Mouse (Mus musculus) megakaryocyte, embryonic 14.5 days (primary cell): ENCODE data around the gene Tmem267. TPM values are rescaled to one million over a fixed set of nuclear protein-coding genes. Genes with fewer than 3 reads are reported as not detected.

Source experiments
- H3K27me3 ChIP-seq: replicated peaks from 2 replicates; pipeline ENCODE3; 2012; ENCODE audit warnings: inconsistent platforms
- H3K36me3 ChIP-seq: replicated peaks from 2 replicates; pipeline ENCODE3; 2012; ENCODE audit warnings: low read length, inconsistent platforms, mixed read lengths
- H3K4me1 ChIP-seq: 2 replicates; pipeline ENCODE4 v1.6.1; 2012; ENCODE audit warnings: inconsistent platforms
- H3K4me3 ChIP-seq: replicated peaks from 2 replicates; pipeline ENCODE3; 2012; ENCODE audit warnings: moderate library complexity, mild to moderate bottlenecking, inconsistent platforms
- H3K9me3 ChIP-seq: 2 replicates; pipeline ENCODE4 v1.6.1; 2012; ENCODE audit warnings: inconsistent platforms
- FLI1 ChIP-seq: IDR thresholded peaks from 2 replicates; pipeline ENCODE4 v1.6.1; 2012; ENCODE audit warnings: low read length, inconsistent platforms, mixed read lengths
- GATA1 ChIP-seq: IDR thresholded peaks from 3 replicates; pipeline ENCODE4 v1.6.1; 2012; ENCODE audit warnings: mixed read lengths, low read length, inconsistent platforms, borderline replicate concordance
- polyA plus RNA-seq: library from polyadenylated mRNA; stranded (reverse); fragments of >175 nt; gene quantifications from 2 replicates; pipeline ENCODE4 v1.2.3, GENCODE M21; 2012; ENCODE audit warnings: low replicate concordance; ENCODE audit not compliant: insufficient read depth

The Tmem267 gene
- polyA plus RNA-seq: 0.88 TPM in 1 of 2 replicates, not detected in the other

- H3K36me3 ChIP-seq: peaks cover 30% of the 10 kb centered on the region
- H3K4me3 ChIP-seq: peak within 1 kb of the TSS; percentile 93
- H3K9me3 ChIP-seq: peaks cover 7% of the 10 kb centered on the region
- peaks cover 13% of the 10 kb centered on the region for H3K4me1 ChIP-seq
- TF ChIP-seq FLI1 (no peak), GATA1 (no peak)
- no peaks in the 10 kb centered on the region for H3K27me3 ChIP-seq
These were observed at the start of gene Tmem267, which contains the start of gene 3110070M22Rik for GRCm38 (mm10) chr13:119487880-119488580. TSS of gene Tmem267 (plus strand) at chr13:119488039. TSS of gene 3110070M22Rik (minus strand) at chr13:119488383.

DNA sequence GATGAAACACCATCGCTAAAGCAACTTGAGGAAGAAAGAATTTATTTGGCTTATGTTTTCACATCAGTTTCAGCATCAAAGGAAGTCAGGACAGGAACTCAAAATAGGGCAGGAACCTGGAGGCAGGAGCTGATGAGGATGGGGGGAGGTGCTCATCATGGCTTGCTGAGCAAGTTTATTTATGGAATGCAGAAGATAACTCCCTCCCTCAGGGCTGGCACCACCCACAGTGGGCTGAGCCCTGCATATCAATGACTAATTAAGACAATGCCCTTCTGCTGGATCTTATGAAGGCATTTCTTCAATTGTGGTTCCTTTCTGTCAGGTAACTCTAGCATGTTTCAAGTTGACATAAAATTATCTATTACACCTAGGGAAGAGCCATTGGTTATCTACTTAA lies 45.6 kb upstream of the Tmem267 start:
- peak overlapping the region; percentile 33 for H3K4me3 ChIP-seq

DNA sequence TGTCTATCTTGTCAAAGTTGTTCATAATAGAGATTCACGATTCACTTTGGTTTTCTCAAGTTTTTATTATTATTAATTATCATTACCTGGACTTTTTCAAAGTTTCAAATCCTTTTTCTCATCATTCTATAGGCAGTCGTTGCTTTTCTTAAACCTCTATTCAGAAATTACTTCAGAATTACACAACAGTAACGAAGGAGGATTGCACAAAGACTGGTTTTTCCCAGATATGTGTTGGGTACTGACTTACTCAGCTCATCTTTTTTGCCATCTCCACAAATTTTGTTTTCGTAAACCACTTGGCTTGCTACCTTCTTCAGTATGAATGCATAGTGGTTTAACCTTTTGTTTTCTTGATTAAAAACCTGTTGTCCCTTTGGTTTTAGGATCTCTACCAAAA lies 34.3 kb upstream of the Tmem267 start:
- Histone ChIP-seq H3K4me1 (no peaks in the 10 kb centered on the region), H3K36me3 (peaks cover 84% of the 10 kb centered on the region), H3K4me3 (no peak overlapping the region), H3K9me3 (no peaks in the 10 kb centered on the region; the same call in 1 of the 2 replicates), H3K27me3 (no peaks in the 10 kb centered on the region)
- TF ChIP-seq GATA1 (no peak), FLI1 (no peak)

More for the DNA sequence above, 45.6 kb upstream of the Tmem267 start:
- Histone ChIP-seq H3K4me1 (peaks cover 9% of the 10 kb centered on the region), H3K27me3 (no peaks in the 10 kb centered on the region), H3K36me3 (peaks cover 82% of the 10 kb centered on the region), H3K9me3 (no peaks in the 10 kb centered on the region)
- no peak for TF ChIP-seq FLI1
- no peak for TF ChIP-seq GATA1

DNA sequence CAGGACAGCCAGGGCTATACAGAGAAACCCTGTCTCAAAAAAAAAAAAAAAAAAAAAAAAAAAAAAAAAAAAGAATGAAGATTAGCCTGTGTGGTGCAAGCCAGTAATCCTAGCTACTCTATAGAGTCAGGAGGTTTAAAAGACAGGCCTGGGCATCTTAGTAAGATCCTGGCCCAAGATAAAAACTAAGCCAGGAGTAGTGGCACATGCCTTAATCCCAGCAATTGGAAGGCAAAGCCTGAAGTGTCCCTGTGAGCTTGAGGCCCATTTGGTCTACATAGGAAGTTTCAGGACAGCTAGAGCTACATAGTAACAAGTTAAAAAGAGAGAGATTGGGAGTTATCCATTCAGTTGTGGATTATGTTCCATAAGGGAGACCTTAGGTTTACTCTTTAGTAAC lies 32.8 kb upstream of the Tmem267 start:
- TF ChIP-seq FLI1 (no peak), GATA1 (no peak)
- no peak overlapping the region for H3K4me3 ChIP-seq
- no peaks in the 10 kb centered on the region; the same call in 1 of the 2 replicates for H3K4me1 ChIP-seq
- H3K36me3 ChIP-seq: peaks cover 80% of the 10 kb centered on the region
- no peaks in the 10 kb centered on the region for H3K27me3 ChIP-seq
- no peaks in the 10 kb centered on the region; the same call in 1 of the 2 replicates for H3K9me3 ChIP-seq

- TF ChIP-seq GATA1 (no peak), FLI1 (no peak)
- H3K4me1 ChIP-seq: no peaks in the 10 kb centered on the region; the same call in 1 of the 2 replicates
- peaks cover 68% of the 10 kb centered on the region for H3K36me3 ChIP-seq
- no peak overlapping the region for H3K4me3 ChIP-seq
- H3K9me3 ChIP-seq: no peaks in the 10 kb centered on the region
- H3K27me3 ChIP-seq: no peaks in the 10 kb centered on the region
These were observed 31.5 kb upstream of the Tmem267 start for GRCm38 (mm10) chr13:119456342-119456741.

GRCm38 (mm10) chr13:119461900-119462595 lies 25.8 kb upstream of the Tmem267 start:
- no peak for TF ChIP-seq GATA1
- no peak for TF ChIP-seq FLI1
- Histone ChIP-seq H3K27me3 (no peaks in the 10 kb centered on the region), H3K36me3 (peaks cover 35% of the 10 kb centered on the region), H3K4me3 (peak overlapping the region; percentile 98), H3K9me3 (no peaks in the 10 kb centered on the region), H3K4me1 (peaks cover 20% of the 10 kb centered on the region)

DNA sequence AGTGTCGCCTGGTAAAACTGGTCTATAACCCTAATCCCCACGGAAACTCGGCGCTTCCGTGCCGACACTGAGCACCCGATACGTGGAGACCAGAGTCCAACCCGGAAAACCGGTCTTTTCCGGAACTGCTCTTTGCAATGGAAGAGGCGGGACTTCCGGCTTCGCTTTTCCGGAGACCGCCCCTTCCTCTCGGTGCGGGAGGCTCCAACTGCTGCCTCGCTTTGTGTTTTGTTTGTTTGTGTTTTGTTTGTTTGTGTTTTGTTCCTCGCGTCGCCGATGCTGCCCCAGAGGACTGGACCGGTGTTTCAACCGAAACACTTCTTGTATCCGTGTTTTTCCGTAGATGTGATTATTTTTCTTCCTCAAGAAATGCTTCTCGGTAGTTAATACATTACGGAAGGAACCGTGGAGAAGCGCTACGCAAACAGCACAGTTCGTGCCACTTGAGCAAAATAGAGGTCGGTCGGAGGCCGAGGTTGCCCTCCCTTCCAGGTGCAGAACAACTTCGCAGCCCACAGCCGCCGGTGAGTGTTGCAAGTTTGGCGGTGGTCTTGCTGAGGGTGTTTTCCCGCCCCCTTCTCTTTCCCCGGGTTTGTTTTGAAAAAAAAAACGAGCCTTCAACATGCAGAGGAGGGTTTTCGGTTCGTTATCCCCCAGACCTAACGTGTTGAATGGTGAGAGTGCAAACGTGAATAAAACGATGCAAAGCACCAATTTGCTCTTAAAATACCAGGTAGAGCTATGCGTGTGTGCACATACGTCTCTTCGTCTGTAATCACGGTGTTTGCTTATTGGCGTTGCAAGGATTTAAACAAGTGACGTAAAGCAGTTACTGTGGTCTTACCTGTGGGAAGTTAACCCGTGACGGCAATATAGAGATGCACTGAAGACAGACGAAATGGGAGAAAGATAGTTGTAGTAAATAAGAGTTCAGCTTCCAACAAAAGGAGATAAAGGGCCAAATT lies 25.0 kb upstream of the Tmem267 start, which contains the start of gene 4833420G17Rik:
Gene 4833420G17Rik (plus strand): TSS at position 173 of the 965 bp plus-strand sequence.
- H3K4me3 ChIP-seq: peak within 1 kb of the TSS; percentile 98
- peaks cover 20% of the 10 kb centered on the region for H3K4me1 ChIP-seq
- H3K9me3 ChIP-seq: no peaks in the 10 kb centered on the region
- no peak for TF ChIP-seq GATA1
- peak; percentile 74 for TF ChIP-seq FLI1
- H3K27me3 ChIP-seq: no peaks in the 10 kb centered on the region
- peaks cover 38% of the 10 kb centered on the region for H3K36me3 ChIP-seq

DNA sequence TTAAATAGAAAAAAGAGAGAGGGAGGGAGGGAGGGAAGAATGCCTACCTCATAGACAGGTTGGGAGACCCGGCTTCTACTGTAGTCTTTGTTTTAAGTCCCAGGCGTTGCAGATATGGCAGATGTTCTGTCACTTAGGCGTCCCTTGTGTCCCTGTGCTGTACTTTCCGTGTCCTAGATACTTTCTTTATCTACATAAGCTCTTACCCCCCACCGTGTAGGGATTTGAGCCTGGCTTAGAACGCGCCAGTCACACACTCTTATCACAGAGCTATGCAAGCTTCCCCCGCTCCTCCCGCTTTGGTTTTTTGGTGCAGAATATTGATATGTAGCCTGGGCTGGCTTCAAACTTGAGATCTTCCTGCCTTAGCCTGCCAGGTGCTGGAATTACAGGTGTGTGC lies 11.2 kb upstream of the Tmem267 start:
- Histone ChIP-seq H3K9me3 (no peaks in the 10 kb centered on the region), H3K4me1 (no peaks in the 10 kb centered on the region), H3K36me3 (peaks cover 98% of the 10 kb centered on the region), H3K27me3 (no peaks in the 10 kb centered on the region), H3K4me3 (no peak overlapping the region)
- no peak for TF ChIP-seq FLI1
- no peak for TF ChIP-seq GATA1

GRCm38 (mm10) chr13:119477789-119478188 lies 10.1 kb upstream of the Tmem267 start:
- no peaks in the 10 kb centered on the region for H3K27me3 ChIP-seq
- no peaks in the 10 kb centered on the region for H3K9me3 ChIP-seq
- no peak overlapping the region for H3K4me3 ChIP-seq
- H3K4me1 ChIP-seq: no peaks in the 10 kb centered on the region
- TF ChIP-seq FLI1: no peak
- TF ChIP-seq GATA1: no peak
- peaks cover 93% of the 10 kb centered on the region for H3K36me3 ChIP-seq
